Mouse (Mus musculus) embryonic fibroblast, embryonic 13.5 days (primary cell): ENCODE results near the gene Ak5.

Experiments used
- CTCF ChIP-seq: IDR thresholded peaks from 2 replicates; pipeline ENCODE4 v1.5.1; 2011; ENCODE audit warnings: mild to moderate bottlenecking, control low read depth, low read length, moderate library complexity, borderline replicate concordance; ENCODE audit not compliant: insufficient read depth
- POLR2A ChIP-seq: IDR thresholded peaks from 2 replicates; pipeline ENCODE4 v1.6.1; 2011; ENCODE audit warnings: low read depth, mild to moderate bottlenecking, control low read depth, low read length, moderate library complexity

DNA sequence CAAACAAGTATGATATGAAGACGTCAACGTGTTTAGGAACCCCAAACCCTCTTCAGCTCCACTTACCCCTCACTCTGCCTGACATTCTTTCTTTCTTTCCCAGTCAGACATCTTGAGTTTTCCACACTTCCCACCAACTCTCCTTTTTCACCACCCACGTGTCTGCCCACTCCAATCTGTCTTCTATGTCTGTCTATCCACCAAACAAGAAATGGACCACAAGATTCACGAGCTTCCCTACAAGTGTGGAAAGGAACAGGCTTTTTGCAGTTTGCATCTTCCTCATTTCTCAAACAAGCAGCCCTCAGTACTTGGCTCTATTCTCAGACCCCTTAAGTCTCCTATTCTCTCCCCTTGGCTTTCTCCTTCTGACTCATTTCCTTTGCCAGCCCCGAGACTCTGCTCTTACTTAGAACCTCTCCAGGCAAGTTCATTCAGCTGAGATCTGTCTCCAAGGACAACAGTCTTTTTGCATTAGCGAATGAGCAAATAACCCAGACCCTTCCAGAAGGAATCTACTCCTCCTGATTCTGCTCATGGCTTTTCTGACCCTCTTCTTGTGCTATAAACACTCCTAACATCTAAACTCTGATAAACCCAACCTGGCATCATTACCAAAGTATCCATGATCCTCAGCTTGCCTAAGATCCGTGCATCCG lies 75.3 kb downstream of the Ak5 start:
- no peak for TF ChIP-seq CTCF
- TF ChIP-seq POLR2A: no peak
